Mouse (Mus musculus) spleen, adult 18-20 months (tissue): ENCODE results near the gene Unc93a.
"Not testable (repeated sequence)": the region's sequence is repeated elsewhere in the genome, so short reads cannot be mapped to it uniquely, and the experiment has no call there.

Experiments used
- DNase-seq, 2 experiments: peaks; one replicate each; pipeline ENCODE4 v3.0.0; 2022; ENCODE audit warnings: mixed read lengths in 2 of 2

The Unc93a gene

GRCm38 (mm10) chr17:13131710-13132109, at the start of gene Unc93a:
Gene Unc93a (minus strand): TSS chr17:13131810.
- DNase-seq, result not testable (repeated sequence)

GRCm38 (mm10) chr17:13180491-13180890, 48.9 kb upstream of the Unc93a start:
- DNase-seq, result not testable (repeated sequence)

GRCm38 (mm10) chr17:13179021-13179420, 47.4 kb upstream of the Unc93a start:
- not testable (repeated sequence) for DNase-seq

- DNase-seq, result not testable (repeated sequence)
Measured at GRCm38 (mm10) chr17:13177796-13178195, 46.2 kb upstream of the Unc93a start.

GRCm38 (mm10) chr17:13175609-13176008, 44.0 kb upstream of the Unc93a start:
- DNase-seq, result not testable (repeated sequence)

- not testable (repeated sequence) for DNase-seq
Measured at GRCm38 (mm10) chr17:13174029-13174428, 42.4 kb upstream of the Unc93a start.

- DNase-seq, result not testable (repeated sequence)
Measured at GRCm38 (mm10) chr17:13173578-13173977, 42.0 kb upstream of the Unc93a start.

GRCm38 (mm10) chr17:13146128-13146527, 14.5 kb upstream of the Unc93a start:
- DNase-seq, result not testable (repeated sequence)

GRCm38 (mm10) chr17:13144580-13145215, 13.1 kb upstream of the Unc93a start:
- not testable (repeated sequence) for DNase-seq

GRCm38 (mm10) chr17:13142665-13143064, 11.1 kb upstream of the Unc93a start:
- not testable (repeated sequence) for DNase-seq

- not testable (repeated sequence) for DNase-seq
Measured at GRCm38 (mm10) chr17:13135356-13135755, 3.7 kb upstream of the Unc93a start.

- DNase-seq, result not testable (repeated sequence)
Measured at GRCm38 (mm10) chr17:13132352-13132751, 742 bp upstream of the Unc93a start.

GRCm38 (mm10) chr17:13129737-13130465, 1.7 kb downstream of the Unc93a start:
- DNase-seq, result not testable (repeated sequence)

GRCm38 (mm10) chr17:13129324-13129723, 2.3 kb downstream of the Unc93a start:
- DNase-seq, result not testable (repeated sequence)

GRCm38 (mm10) chr17:13124241-13124640, 7.4 kb downstream of the Unc93a start:
- DNase-seq, result not testable (repeated sequence)

GRCm38 (mm10) chr17:13123308-13124038, 8.1 kb downstream of the Unc93a start:
- not testable (repeated sequence) for DNase-seq

- not testable (repeated sequence) for DNase-seq
Measured at GRCm38 (mm10) chr17:13112504-13113291, 18.9 kb downstream of the Unc93a start.

- DNase-seq, result not testable (repeated sequence)
Measured at GRCm38 (mm10) chr17:13106563-13106962, 25.0 kb downstream of the Unc93a start.

GRCm38 (mm10) chr17:13092960-13093359, 38.6 kb downstream of the Unc93a start:
- not testable (repeated sequence) for DNase-seq

- DNase-seq, result not testable (repeated sequence)
Measured at GRCm38 (mm10) chr17:13092100-13092764, 39.4 kb downstream of the Unc93a start.

GRCm38 (mm10) chr17:13091510-13091909, 40.1 kb downstream of the Unc93a start:
- not testable (repeated sequence) for DNase-seq

GRCm38 (mm10) chr17:13069227-13069626, 62.4 kb downstream of the Unc93a start:
- not testable (repeated sequence) for DNase-seq
